Mouse (Mus musculus) cerebellum, adult 2 months (tissue): ENCODE measurements at regions not wholly inside any gene's neighbourhood (a gene's known extent, or its start where the extent isn't known, plus 50 kb on each side); places are given as distances from the start of the nearest gene placed in this dataset.

Experiments
- DNase-seq, 2 experiments: peaks; one replicate each; pipeline ENCODE4 v3.0.0; 2021
- H3K27ac ChIP-seq: fragments of 200-500 bp; 2 replicates; pipeline ENCODE4 v1.5.1; 2012; ENCODE audit warnings: low read length, control low read depth, inconsistent platforms; ENCODE audit not compliant: insufficient read depth
- H3K27me3 ChIP-seq: fragments of 200-500 bp; 2 replicates; pipeline ENCODE4 v1.6.1; 2012; ENCODE audit warnings: inconsistent platforms, mild to moderate bottlenecking, low read length, moderate library complexity; ENCODE audit not compliant: control insufficient read depth, insufficient read depth
- H3K4me1 ChIP-seq: fragments of 200-500 bp; 2 replicates; pipeline ENCODE4 v1.6.1; 2011; ENCODE audit warnings: low read length; ENCODE audit not compliant: control insufficient read depth, insufficient read depth
- H3K4me3 ChIP-seq: fragments of 200-500 bp; replicated peaks from 2 replicates; pipeline ENCODE3; 2011; ENCODE audit warnings: mild to moderate bottlenecking, low read depth, low read length, control low read depth; ENCODE audit not compliant: insufficient read depth
- CTCF ChIP-seq: fragments of 200-500 bp; IDR thresholded peaks from 2 replicates; pipeline ENCODE4 v1.5.1; 2011; ENCODE audit warnings: low read depth, mild to moderate bottlenecking, control low read depth, low read length, moderate library complexity, borderline replicate concordance; ENCODE audit not compliant: insufficient read depth
- POLR2A ChIP-seq: fragments of 200-500 bp; IDR thresholded peaks from 2 replicates; pipeline ENCODE4 v1.6.1; 2011; ENCODE audit warnings: low read length, control low read depth, borderline replicate concordance; ENCODE audit not compliant: insufficient read depth
- WGBS: fragments of 180-500 bp; shearing (Covaris S2); methylation state at CpG from one replicate; pipeline ENCODE4 v1.1.7; 2018; 5-methylcytosine and 5-hydroxymethylcytosine counted together

GRCm38 (mm10) chr4:83976067-83976466 lies 450.7 kb downstream of the Ccdc171 start:
- Histone ChIP-seq H3K4me1 (no peaks in the 10 kb centered on the region), H3K27ac (no peak overlapping the region), H3K4me3 (no peak overlapping the region), H3K27me3 (no peaks in the 10 kb centered on the region; the same call in 1 of the 2 replicates)
- TF ChIP-seq POLR2A, result no peak
- no peak for TF ChIP-seq CTCF
- WGBS, result 33% methylated on average over 12 of the region's 12 CpGs
- DNase-seq, result no peak

GRCm38 (mm10) chr4:83979088-83979487 lies 453.7 kb downstream of the Ccdc171 start:
- no peaks in the 10 kb centered on the region for H3K27me3 ChIP-seq
- no peak for TF ChIP-seq CTCF
- TF ChIP-seq POLR2A, result no peak
- 40% methylated on average over 4 of the region's 4 CpGs for WGBS
- DNase-seq, result no peak
- H3K4me1 ChIP-seq, result no peaks in the 10 kb centered on the region
- H3K27ac ChIP-seq, result no peak overlapping the region
- H3K4me3 ChIP-seq, result no peak overlapping the region

GRCm38 (mm10) chr4:83984671-83985391 lies 459.5 kb downstream of the Ccdc171 start:
- 74% methylated on average over 15 of the region's 15 CpGs for WGBS
- Histone ChIP-seq H3K4me1 (no peaks in the 10 kb centered on the region), H3K4me3 (no peak overlapping the region), H3K27me3 (no peaks in the 10 kb centered on the region), H3K27ac (no peak overlapping the region)
- TF ChIP-seq CTCF (no peak), POLR2A (no peak)
- DNase-seq, result peak in 1 of 2 experiments; percentile 2

- WGBS, result 97% methylated on average over 5 of the region's 5 CpGs
Measured at GRCm38 (mm10) chr4:83985451-83985850, 460.1 kb downstream of the Ccdc171 start.

GRCm38 (mm10) chr4:83986951-83987822 lies 461.8 kb downstream of the Ccdc171 start:
- no peaks in the 10 kb centered on the region for H3K4me1 ChIP-seq
- no peak for TF ChIP-seq CTCF
- no peak for TF ChIP-seq POLR2A
- 86% methylated on average over 13 of the region's 13 CpGs for WGBS
- DNase-seq, result no peak
- H3K27me3 ChIP-seq, result no peaks in the 10 kb centered on the region
- no peak overlapping the region for H3K4me3 ChIP-seq
- no peak overlapping the region for H3K27ac ChIP-seq

More at GRCm38 (mm10) chr4:83985451-83985850, 460.1 kb downstream of the Ccdc171 start:
- Histone ChIP-seq H3K4me3 (no peak overlapping the region), H3K27ac (no peak overlapping the region), H3K27me3 (no peaks in the 10 kb centered on the region), H3K4me1 (no peaks in the 10 kb centered on the region)
- TF ChIP-seq CTCF (no peak), POLR2A (no peak)
- DNase-seq, result no peak

GRCm38 (mm10) chr4:83987846-83988245 lies 462.5 kb downstream of the Ccdc171 start:
- H3K27ac ChIP-seq, result no peak overlapping the region
- no peak overlapping the region for H3K4me3 ChIP-seq
- H3K27me3 ChIP-seq, result no peaks in the 10 kb centered on the region
- WGBS, result 50% methylated on average over 12 of the region's 12 CpGs
- no peak for TF ChIP-seq CTCF
- TF ChIP-seq POLR2A, result no peak
- no peak for DNase-seq
- H3K4me1 ChIP-seq, result no peaks in the 10 kb centered on the region

GRCm38 (mm10) chr4:83988314-83988713 lies 463.0 kb downstream of the Ccdc171 start:
- 44% methylated on average over 5 of the region's 5 CpGs for WGBS
- Histone ChIP-seq H3K27ac (no peak overlapping the region), H3K27me3 (no peaks in the 10 kb centered on the region), H3K4me3 (no peak overlapping the region), H3K4me1 (no peaks in the 10 kb centered on the region)
- TF ChIP-seq CTCF, result no peak
- no peak for TF ChIP-seq POLR2A
- no peak for DNase-seq
